Mouse (Mus musculus) heart, embryonic 12.5 days (tissue): Measurements from ENCODE around the gene C130026I21Rik. TPM values are rescaled to one million over a fixed set of nuclear protein-coding genes. Genes with fewer than 3 reads are reported as not detected.
"Not testable (repeated sequence)": the region's sequence is repeated elsewhere in the genome, so short reads cannot be mapped to it uniquely, and the experiment has no call there.

Experiments
- ATAC-seq: fragments of 200-750 bp; cut with Nextera tagmentation; 2 replicates; pipeline ENCODE4 v1.8.0; 2017; ENCODE audit warnings: moderate TSS enrichment, moderate library complexity; ENCODE audit not compliant: insufficient number of reproducible peaks, low FRiP score
- H3K27ac ChIP-seq: fragments of 300-500 bp; sonication (generic); 2 replicates; pipeline ENCODE4 v1.5.1; 2016; ENCODE audit warnings: mild to moderate bottlenecking, moderate library complexity; ENCODE audit not compliant: poor library complexity, severe bottlenecking
- H3K27me3 ChIP-seq: fragments of 300-500 bp; sonication (generic); replicated peaks from 2 replicates; pipeline ENCODE4 v1.6.1; 2016; ENCODE audit warnings: mild to moderate bottlenecking, moderate library complexity
- H3K36me3 ChIP-seq: fragments of 300-500 bp; sonication (generic); 2 replicates; pipeline ENCODE4 v1.6.1; 2016; ENCODE audit warnings: mild to moderate bottlenecking, moderate library complexity
- H3K4me1 ChIP-seq: fragments of 300-500 bp; sonication (generic); replicated peaks from 2 replicates; pipeline ENCODE4 v1.6.1; 2016; ENCODE audit warnings: mild to moderate bottlenecking
- H3K4me2 ChIP-seq: fragments of 300-500 bp; sonication (generic); 2 replicates; pipeline ENCODE4 v1.6.1; 2016; ENCODE audit warnings: mild to moderate bottlenecking, moderate library complexity
- H3K4me3 ChIP-seq: fragments of 300-500 bp; sonication (generic); 2 replicates; pipeline ENCODE4 v1.5.1; 2016; ENCODE audit warnings: mild to moderate bottlenecking
- H3K9ac ChIP-seq: fragments of 300-500 bp; sonication (generic); 2 replicates; pipeline ENCODE4 v1.6.1; 2016; ENCODE audit warnings: mild to moderate bottlenecking, moderate library complexity
- H3K9me3 ChIP-seq: fragments of 300-500 bp; sonication (generic); replicated peaks from 2 replicates; pipeline ENCODE4 v1.6.1; 2016; ENCODE audit warnings: mild to moderate bottlenecking, moderate library complexity
- WGBS: fragments of 180-500 bp; shearing (Covaris S2); methylation state at CpG from one replicate; pipeline ENCODE4 v1.1.7; 2016; 5-methylcytosine and 5-hydroxymethylcytosine counted together
- polyA plus RNA-seq: library from polyadenylated mRNA; unstranded; fragments of >200 nt; fragmentation: Nextera tagmentation; extraction: Ambion mirVana; gene quantifications from 2 replicates; pipeline ENCODE4 v1.2.1, GENCODE M21; 2016

Gene C130026I21Rik
- polyA plus RNA-seq, 1 experiment from 2014 or later, result not detected

DNA sequence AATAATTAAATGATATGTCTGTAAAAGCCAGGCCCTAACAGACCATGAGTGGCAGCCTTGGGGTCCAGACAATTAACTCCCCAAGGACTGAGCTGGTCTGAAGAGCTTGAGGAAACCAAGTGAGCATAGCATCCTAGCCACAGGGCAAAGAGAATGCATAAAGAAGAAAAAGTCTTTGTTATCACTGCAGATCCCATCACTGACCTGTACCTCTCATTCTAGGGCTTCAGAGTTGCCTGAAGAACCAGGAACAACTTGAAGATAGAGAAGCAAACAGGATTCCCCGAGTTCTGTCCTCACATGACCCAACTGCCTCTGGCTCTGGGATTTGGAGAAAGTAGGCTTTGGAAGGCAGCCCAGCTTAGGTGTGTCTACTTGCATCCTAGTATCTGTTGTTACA lies 170.5 kb downstream of the C130026I21Rik start, which contains the start of gene Gm10553:
Gm10553 (plus strand) TSS at position 301 of the 400 bp plus-strand sequence.
- H3K27me3 ChIP-seq, H3K9ac ChIP-seq, ATAC-seq, H3K36me3 ChIP-seq, H3K4me3 ChIP-seq, H3K9me3 ChIP-seq, H3K4me2 ChIP-seq, H3K27ac ChIP-seq, H3K4me1 ChIP-seq: not testable (repeated sequence)
- 46% methylated on average over 1 of the region's 1 CpGs for whole genome bisulfite sequencing

DNA sequence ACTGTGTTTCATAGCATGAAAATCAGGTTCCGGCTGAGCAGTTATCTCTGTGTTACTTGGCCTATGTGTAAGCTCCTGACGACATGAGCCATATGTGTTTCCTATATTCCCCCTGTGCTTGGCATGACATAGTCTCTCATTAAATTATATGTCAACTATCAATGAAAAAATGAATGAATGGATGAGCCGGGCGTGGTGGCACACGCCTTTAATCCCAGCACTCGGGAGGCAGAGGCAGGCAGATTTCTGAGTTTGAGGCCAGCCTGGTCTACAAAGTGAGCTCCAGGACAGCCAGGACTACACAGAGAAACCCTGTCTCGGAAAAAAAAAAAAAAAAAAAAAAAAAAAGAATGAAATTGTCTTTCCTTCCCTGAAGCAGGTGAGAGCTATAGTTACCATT lies 171.3 kb downstream of the C130026I21Rik start:
- not testable (repeated sequence) for H3K4me2 ChIP-seq, H3K4me1 ChIP-seq, H3K36me3 ChIP-seq, H3K27me3 ChIP-seq, H3K27ac ChIP-seq, H3K4me3 ChIP-seq, H3K9ac ChIP-seq, H3K9me3 ChIP-seq, ATAC-seq
- WGBS, result 61% methylated on average over 6 of the region's 7 CpGs

DNA sequence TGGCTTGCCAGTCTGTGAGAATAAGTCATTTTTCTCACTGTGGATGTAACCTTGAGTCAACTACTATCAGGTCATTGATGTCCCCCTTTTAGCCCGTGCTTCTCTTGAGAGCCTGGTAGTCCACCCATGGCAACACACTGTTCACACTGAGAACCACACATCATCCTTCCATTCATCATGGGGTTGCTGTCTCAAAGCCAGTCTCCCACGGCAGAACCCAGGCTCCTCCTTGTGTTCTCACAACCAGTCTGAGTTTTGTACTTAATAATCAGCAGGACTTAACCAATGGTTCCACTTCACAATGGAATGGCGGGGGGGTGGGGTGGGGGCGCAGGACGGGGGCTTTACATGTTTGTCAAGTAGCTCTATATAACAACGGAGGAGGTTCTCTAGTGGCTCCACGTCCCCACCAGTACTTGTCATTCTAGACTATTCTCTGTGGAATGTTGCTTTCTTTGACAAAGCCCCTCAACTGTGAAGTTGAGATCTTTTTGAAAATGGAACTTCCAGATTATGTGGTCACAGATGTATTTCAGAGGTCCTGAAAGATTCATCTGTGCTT lies 177.3 kb downstream of the C130026I21Rik start:
- H3K9ac ChIP-seq, H3K9me3 ChIP-seq, H3K27me3 ChIP-seq, H3K27ac ChIP-seq, H3K4me3 ChIP-seq, H3K4me2 ChIP-seq, H3K36me3 ChIP-seq, ATAC-seq, H3K4me1 ChIP-seq: not testable (repeated sequence)
- WGBS, result 74% methylated on average over 6 of the region's 7 CpGs

DNA sequence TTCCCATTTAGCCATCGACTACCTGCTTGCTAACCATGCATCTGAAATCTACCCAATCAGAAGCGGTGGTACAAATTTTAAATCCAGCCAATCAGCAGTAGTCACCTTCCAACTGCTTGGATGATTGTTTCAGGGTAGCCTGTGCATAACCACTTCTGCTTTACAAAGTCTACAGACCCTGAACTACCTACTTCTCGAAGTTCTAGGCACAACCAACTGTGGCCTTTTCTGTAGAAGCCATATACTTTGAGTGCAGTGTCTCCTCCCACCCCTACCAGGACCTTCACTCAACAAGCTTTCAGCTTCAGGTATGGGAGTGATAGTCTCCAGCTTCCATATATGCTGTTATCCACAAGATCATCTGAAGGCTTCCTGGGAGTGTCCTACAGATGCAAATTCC lies 178.2 kb downstream of the C130026I21Rik start:
- H3K27ac ChIP-seq, H3K4me1 ChIP-seq, ATAC-seq, H3K9me3 ChIP-seq, H3K4me3 ChIP-seq, H3K27me3 ChIP-seq, H3K4me2 ChIP-seq, H3K9ac ChIP-seq, H3K36me3 ChIP-seq: not testable (repeated sequence)
- WGBS, result 31% methylated on average over 1 of the region's 3 CpGs

DNA sequence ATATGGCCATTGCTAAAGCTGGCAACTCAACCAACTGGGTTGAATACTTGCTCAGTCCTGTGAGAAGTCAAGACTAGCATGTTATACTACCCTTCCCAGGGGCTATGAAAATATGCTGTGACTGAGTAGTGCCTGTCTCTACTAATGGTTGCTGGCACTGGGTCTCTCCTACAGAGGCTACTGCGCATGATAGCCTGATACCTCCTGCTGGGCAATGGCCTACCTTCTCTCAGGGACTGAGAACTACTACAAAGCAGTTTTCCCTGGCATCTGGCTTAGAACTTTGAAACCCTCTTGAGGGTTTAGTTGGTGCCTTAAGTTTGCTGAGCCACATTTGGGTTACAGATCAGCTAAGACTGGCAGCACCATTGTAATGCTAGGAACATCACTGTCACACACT lies 184.2 kb downstream of the C130026I21Rik start:
- H3K9ac ChIP-seq, H3K4me2 ChIP-seq, ATAC-seq, H3K4me1 ChIP-seq, H3K27me3 ChIP-seq, H3K9me3 ChIP-seq, H3K36me3 ChIP-seq, H3K27ac ChIP-seq, H3K4me3 ChIP-seq: not testable (repeated sequence)
- 65% methylated on average over 1 of the region's 1 CpGs for whole genome bisulfite sequencing

DNA sequence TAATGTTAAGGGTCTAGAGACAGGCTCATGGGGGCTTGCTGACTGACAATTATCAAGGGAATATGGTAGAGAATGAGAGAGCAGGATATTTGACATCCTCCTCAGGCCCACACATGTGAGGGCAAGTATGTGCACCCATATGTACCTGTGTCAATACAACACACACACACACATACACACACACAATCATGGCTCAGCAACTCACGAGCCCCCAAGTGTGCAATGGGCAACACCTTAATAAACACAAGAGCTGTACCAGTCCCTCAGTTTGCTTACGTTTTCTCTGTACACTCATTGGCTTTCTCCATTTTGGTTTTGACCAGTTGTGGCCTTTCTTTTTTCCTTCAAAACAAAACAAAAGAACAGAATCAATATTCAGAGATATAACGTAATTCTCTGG lies 185.6 kb downstream of the C130026I21Rik start:
- not testable (repeated sequence) for H3K9ac ChIP-seq, H3K36me3 ChIP-seq, H3K4me1 ChIP-seq, H3K4me3 ChIP-seq, H3K27me3 ChIP-seq, ATAC-seq, H3K9me3 ChIP-seq, H3K4me2 ChIP-seq, H3K27ac ChIP-seq
- WGBS, result 59% methylated on average over 3 of the region's 3 CpGs

DNA sequence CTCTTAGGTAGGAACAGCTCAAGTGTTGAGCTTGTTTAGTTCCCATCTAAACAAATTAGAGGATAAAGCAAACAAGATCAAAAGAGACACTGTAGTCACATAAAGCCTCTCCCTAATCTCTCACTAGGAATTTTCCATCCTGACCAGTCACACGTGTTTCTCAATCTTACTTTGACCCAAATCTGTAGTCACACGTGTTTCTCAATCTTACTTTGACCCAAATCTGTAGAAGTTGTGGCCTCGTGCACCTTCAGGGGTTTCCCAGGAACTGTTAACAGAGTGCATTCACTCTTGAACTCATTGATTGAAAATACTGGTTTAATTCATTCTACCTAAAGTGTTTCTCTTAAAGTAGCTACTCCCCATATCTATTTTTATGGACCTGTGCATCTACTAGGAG lies 197.3 kb downstream of the C130026I21Rik start:
- not testable (repeated sequence) for ATAC-seq, H3K9me3 ChIP-seq, H3K4me1 ChIP-seq, H3K4me2 ChIP-seq, H3K27ac ChIP-seq, H3K36me3 ChIP-seq, H3K4me3 ChIP-seq, H3K27me3 ChIP-seq, H3K9ac ChIP-seq
- WGBS, result 57% methylated on average over 3 of the region's 3 CpGs

DNA sequence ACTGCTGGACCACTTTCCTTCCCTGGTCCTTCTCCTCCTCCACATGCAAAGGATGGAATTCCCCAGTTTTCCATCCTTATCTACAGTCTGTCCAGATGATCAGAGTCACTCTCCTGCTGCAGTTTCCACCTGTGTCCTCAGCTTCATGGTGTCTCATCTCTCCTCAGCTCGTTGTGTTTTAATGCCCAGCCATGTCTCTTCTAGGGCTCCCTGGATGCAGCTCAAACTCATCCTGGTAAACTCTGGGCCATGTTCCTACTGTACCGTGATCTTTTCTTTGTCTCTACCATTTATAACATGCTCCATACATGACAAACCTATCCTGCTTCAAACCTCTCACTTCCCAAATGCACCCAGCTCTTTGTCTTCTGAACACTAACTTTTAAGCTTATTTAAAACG lies 198.7 kb downstream of the C130026I21Rik start:
- H3K27ac ChIP-seq, H3K9ac ChIP-seq, H3K4me1 ChIP-seq, H3K27me3 ChIP-seq, H3K4me2 ChIP-seq, H3K4me3 ChIP-seq, H3K36me3 ChIP-seq, ATAC-seq, H3K9me3 ChIP-seq: not testable (repeated sequence)
- WGBS, result 57% methylated on average over 3 of the region's 3 CpGs

DNA sequence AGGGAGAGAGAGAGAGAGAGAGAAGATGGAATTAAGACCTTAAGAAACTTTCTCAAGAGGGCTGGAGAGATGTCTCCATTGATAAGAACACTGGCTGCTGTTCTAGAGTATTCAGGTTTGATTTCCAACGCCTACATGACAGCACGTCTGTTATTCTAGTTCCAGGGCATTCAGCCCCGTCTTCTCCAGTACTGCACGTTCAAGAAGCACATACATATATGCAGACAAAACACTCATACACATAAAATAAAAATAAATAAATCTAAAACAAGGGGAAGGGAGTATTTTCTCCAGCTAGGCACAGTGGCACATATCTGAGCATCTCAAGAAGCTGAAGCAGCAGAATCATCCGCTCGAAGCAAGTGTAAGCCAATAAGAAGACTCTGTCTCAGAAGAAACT lies 234.6 kb downstream of the C130026I21Rik start:
- not testable (repeated sequence) for ATAC-seq, H3K36me3 ChIP-seq, H3K4me2 ChIP-seq, H3K4me1 ChIP-seq, H3K9ac ChIP-seq, H3K27ac ChIP-seq, H3K9me3 ChIP-seq, H3K27me3 ChIP-seq, H3K4me3 ChIP-seq
- 66% methylated on average over 6 of the region's 6 CpGs for WGBS

DNA sequence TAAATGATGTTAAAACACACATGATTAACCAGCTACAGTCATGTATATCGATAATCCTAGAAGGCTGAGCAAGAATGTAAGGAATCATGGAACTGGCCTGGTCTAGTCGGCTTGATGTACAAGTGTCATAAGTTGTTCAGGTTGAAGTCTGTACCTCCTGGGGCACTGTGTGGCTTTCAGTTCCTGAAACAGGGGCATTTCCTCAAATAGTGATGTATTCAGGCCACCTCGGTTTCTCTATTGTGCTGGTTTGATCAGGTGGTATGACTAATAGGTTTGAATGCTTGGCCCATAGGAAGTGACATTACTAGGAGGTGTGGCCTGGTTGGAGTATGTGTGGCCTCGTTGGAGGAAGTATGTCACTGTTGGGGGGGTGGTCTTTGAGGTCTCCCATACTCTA lies 236.0 kb downstream of the C130026I21Rik start:
- not testable (repeated sequence) for ATAC-seq, H3K9ac ChIP-seq, H3K4me2 ChIP-seq, H3K4me3 ChIP-seq, H3K36me3 ChIP-seq, H3K27ac ChIP-seq, H3K4me1 ChIP-seq, H3K9me3 ChIP-seq, H3K27me3 ChIP-seq
- 78% methylated on average over 3 of the region's 4 CpGs for WGBS

DNA sequence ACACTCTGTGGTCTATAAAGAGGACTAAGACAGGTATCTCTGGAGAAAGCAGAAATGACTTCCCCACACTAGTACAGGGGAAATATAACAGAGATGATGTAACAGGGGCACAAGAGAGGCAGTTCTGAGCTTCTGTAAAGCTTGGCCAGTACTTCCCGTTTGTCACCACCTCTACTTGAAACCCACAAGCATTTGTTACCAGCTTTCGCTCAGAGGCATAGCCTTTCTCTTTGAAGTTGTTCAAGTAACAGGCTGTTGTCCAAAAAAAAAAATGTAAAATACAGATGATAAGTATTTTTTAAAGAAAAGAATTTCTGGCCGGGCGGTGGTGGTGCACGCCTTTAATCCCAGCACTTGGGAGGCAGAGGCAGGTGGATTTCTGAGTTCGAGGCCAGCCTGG lies 236.8 kb downstream of the C130026I21Rik start:
- H3K4me1 ChIP-seq, H3K9me3 ChIP-seq, H3K4me2 ChIP-seq, H3K4me3 ChIP-seq, ATAC-seq, H3K36me3 ChIP-seq, H3K27me3 ChIP-seq, H3K27ac ChIP-seq, H3K9ac ChIP-seq: not testable (repeated sequence)
- 88% methylated on average over 5 of the region's 6 CpGs for WGBS

DNA sequence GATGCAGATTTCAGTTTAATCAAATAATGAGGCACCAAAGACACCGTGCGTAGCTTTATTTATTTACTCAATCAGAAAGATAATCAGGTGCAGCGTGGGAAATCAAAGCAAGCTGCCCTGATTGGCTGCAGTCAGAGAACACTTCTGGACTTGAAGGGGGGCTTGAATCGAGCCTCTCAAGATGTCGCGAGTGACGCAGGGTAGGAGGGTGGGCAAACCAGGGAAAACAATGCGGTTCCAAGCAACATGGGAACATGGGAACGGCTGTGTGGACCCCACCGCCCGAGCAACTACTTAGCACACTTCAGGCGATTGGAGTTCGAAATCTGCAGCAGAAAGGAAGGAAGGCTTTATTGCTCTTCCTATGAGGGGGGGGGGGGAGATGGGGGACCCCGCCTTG lies 240.2 kb downstream of the C130026I21Rik start:
- H3K27ac ChIP-seq, H3K9ac ChIP-seq, H3K27me3 ChIP-seq, H3K4me1 ChIP-seq, H3K36me3 ChIP-seq, ATAC-seq, H3K4me2 ChIP-seq, H3K4me3 ChIP-seq, H3K9me3 ChIP-seq: not testable (repeated sequence)
- WGBS, result 58% methylated on average over 13 of the region's 14 CpGs
